Mouse (Mus musculus): ENCODE results near the gene Car11. TPM values are rescaled to one million over a fixed set of nuclear protein-coding genes. Genes with fewer than 3 reads are reported as not detected.
A peak's percentile ranks its signal among the peaks of the same experiment; 100 is the strongest.

The Car11 gene
- polyA plus RNA-seq, 1 experiment from 2014 or later: 64.4 TPM

DNA sequence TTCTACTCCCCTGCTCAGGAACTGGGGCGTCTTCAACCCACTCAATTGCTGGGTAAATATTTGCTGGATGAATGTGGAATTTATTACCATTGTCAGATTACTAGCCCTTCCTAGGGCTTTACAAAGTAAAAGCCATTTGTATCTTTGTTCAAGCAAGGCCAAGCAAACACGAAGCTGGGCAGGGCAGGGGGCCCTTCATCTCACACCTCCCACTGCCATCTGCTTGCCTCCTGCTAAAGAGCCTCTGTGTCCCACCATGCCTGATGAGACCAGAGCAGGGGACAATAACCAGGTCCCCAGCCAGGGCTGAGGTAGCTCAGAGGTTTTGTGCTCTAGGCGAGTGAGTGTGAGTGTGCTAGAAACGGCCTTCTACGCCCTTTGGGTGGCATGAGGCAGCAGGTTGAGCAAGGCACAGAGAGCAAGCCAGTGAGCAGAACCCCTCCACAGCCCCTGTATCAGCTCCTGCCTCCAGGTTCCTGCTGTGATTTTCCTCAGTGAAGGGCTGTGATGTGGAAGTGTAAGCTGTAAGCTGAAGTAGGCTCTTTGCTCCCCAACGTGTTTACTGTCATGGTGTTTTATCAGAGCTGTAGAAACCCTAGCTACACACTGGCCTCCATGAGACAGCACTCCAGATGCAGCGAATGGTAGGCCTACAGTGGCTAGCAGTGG is 21.9 kb upstream of the Car11 start:
- no peak for ATAC-seq
- H3K4me2 ChIP-seq (ENCODE audit: low read length): no peak overlapping the region
- H3K36me3 ChIP-seq (ENCODE audit: control insufficient read depth, insufficient read depth): no peaks in the 10 kb centered on the region
- WGBS: 80% methylated on average over 7 of the region's 7 CpGs
- no peak overlapping the region for H3K4me3 ChIP-seq (replicated peaks; ENCODE audit: low read length)
- H3K9me3 ChIP-seq (ENCODE audit: control insufficient read depth, low read length): no peaks in the 10 kb centered on the region
- no peaks in the 10 kb centered on the region for H3K27me3 ChIP-seq (replicated peaks; ENCODE audit: control insufficient read depth, insufficient read depth, low read length)
- no peak overlapping the region for H3K27ac ChIP-seq (ENCODE audit: low read length)
- H3K4me1 ChIP-seq (replicated peaks; ENCODE audit: control insufficient read depth, insufficient read depth, low read length): peaks cover 3% of the 10 kb centered on the region
- H3K9ac ChIP-seq (replicated peaks; ENCODE audit: low read depth, low read length): no peak overlapping the region

DNA sequence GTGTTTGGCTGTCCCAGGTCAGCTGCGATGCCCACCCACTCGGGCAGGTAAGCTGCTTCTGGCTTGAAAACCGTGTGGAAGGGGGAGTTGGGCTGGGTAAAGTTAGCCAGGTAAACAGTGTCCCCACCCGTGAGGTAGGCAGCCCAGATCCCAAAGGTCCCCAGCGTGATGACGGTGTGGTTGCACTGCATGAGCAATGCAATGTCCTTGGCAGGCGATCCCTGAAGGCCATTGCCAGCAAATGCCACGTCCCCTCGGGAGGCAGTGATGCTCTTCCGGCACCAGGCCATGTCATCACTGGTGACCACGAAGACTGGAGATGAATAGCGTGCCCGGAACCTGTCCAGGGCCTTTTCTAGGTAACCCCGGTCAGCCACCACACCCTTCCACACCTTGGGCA is 21.1 kb upstream of the Car11 start:
- Histone ChIP-seq H3K4me3 (replicated peaks; ENCODE audit: low read length) (no peak overlapping the region), H3K9ac (replicated peaks; ENCODE audit: low read depth, low read length) (no peak overlapping the region), H3K27me3 (replicated peaks; ENCODE audit: control insufficient read depth, insufficient read depth, low read length) (no peaks in the 10 kb centered on the region), H3K4me1 (replicated peaks; ENCODE audit: control insufficient read depth, insufficient read depth, low read length) (peaks cover 7% of the 10 kb centered on the region), H3K9me3 (ENCODE audit: control insufficient read depth, low read length) (no peaks in the 10 kb centered on the region), H3K36me3 (ENCODE audit: control insufficient read depth, insufficient read depth) (no peaks in the 10 kb centered on the region), H3K27ac (ENCODE audit: low read length) (no peak overlapping the region), H3K4me2 (ENCODE audit: low read length) (no peak overlapping the region)
- 94% methylated on average over 14 of the region's 14 CpGs for WGBS
- no peak for ATAC-seq

DNA sequence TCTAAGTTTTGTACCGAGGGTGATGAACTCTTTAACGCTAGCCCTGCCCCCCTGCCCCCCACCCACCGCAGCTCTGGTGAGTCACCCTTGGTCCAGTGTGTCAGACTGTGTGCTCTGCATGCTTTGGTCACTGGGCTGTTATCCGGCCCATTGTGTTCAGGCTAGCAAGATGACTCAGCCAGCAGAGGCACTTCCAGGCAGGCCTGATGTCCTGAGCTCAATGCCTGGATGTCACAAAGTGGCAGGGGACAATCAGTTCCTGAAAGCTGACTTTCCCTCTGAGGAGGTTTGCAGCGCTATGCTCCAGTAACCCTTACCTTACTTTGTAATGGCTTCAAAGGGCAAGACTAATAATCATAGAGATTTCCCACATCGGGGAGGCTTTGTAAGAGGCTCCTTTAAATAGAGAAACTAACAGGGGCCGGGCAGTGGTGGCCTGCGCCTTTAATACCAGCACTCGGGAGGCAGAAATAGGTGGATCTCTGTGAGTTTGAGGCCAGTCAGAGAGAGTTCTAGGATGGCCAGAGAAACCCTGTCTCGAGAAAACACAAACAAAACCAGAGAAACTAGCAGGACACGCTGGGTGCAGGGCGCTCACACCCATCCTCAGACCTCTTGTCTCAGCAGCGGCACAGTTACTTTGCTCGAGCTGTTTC is 19.5 kb upstream of the Car11 start:
- H3K36me3 ChIP-seq (ENCODE audit: control insufficient read depth, insufficient read depth): no peaks in the 10 kb centered on the region
- no peak overlapping the region for H3K4me3 ChIP-seq (replicated peaks; ENCODE audit: low read length)
- no peak overlapping the region for H3K9ac ChIP-seq (replicated peaks; ENCODE audit: low read depth, low read length)
- H3K27ac ChIP-seq (ENCODE audit: low read length): no peak overlapping the region
- WGBS: 68% methylated on average over 14 of the region's 14 CpGs
- H3K4me1 ChIP-seq (replicated peaks; ENCODE audit: control insufficient read depth, insufficient read depth, low read length): peaks cover 7% of the 10 kb centered on the region
- no peak overlapping the region for H3K4me2 ChIP-seq (ENCODE audit: low read length)
- H3K27me3 ChIP-seq (replicated peaks; ENCODE audit: control insufficient read depth, insufficient read depth, low read length): no peaks in the 10 kb centered on the region
- ATAC-seq: no peak
- H3K9me3 ChIP-seq (ENCODE audit: control insufficient read depth, low read length): no peaks in the 10 kb centered on the region

DNA sequence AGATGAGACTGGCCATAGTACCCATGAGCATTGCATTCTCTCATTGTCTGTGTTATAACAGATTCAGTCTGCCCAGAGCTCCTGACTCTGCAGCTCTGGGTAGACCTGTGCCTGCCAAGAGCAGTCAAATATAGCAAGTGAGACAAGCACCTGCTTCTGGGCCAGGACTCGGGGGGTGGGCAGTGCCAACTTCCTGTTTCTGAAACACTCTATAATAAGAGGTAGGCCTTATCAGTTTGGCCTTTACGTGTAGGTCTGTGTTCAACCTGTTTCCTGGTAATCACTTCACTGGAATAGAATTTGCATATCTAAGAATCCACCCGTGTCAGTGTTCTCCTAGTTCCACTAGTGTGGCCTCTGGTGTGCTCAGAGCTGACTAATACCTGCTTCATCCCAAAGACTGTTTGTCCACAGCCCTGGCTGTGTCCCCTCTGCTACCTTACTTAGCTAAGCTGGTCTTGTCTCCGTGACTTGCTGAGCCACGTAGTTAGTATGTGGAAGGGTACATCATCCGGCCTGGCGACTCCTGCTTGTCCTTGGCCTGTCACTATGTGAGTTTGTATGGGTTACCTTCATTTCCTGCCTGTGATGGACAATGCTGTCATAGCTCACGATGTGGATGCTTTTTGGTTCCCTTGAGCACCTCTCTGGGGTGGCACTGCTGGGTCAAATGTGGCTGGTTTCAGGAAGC is 18.5 kb upstream of the Car11 start:
- H3K9ac ChIP-seq (replicated peaks; ENCODE audit: low read depth, low read length): no peak overlapping the region
- 87% methylated on average over 8 of the region's 8 CpGs for WGBS
- H3K4me1 ChIP-seq (replicated peaks; ENCODE audit: control insufficient read depth, insufficient read depth, low read length): peaks cover 7% of the 10 kb centered on the region
- no peak overlapping the region for H3K27ac ChIP-seq (ENCODE audit: low read length)
- H3K9me3 ChIP-seq (ENCODE audit: control insufficient read depth, low read length): no peaks in the 10 kb centered on the region
- no peak overlapping the region for H3K4me2 ChIP-seq (ENCODE audit: low read length)
- no peak overlapping the region for H3K4me3 ChIP-seq (replicated peaks; ENCODE audit: low read length)
- H3K36me3 ChIP-seq (ENCODE audit: control insufficient read depth, insufficient read depth): no peaks in the 10 kb centered on the region
- no peaks in the 10 kb centered on the region for H3K27me3 ChIP-seq (replicated peaks; ENCODE audit: control insufficient read depth, insufficient read depth, low read length)
- no peak for ATAC-seq

DNA sequence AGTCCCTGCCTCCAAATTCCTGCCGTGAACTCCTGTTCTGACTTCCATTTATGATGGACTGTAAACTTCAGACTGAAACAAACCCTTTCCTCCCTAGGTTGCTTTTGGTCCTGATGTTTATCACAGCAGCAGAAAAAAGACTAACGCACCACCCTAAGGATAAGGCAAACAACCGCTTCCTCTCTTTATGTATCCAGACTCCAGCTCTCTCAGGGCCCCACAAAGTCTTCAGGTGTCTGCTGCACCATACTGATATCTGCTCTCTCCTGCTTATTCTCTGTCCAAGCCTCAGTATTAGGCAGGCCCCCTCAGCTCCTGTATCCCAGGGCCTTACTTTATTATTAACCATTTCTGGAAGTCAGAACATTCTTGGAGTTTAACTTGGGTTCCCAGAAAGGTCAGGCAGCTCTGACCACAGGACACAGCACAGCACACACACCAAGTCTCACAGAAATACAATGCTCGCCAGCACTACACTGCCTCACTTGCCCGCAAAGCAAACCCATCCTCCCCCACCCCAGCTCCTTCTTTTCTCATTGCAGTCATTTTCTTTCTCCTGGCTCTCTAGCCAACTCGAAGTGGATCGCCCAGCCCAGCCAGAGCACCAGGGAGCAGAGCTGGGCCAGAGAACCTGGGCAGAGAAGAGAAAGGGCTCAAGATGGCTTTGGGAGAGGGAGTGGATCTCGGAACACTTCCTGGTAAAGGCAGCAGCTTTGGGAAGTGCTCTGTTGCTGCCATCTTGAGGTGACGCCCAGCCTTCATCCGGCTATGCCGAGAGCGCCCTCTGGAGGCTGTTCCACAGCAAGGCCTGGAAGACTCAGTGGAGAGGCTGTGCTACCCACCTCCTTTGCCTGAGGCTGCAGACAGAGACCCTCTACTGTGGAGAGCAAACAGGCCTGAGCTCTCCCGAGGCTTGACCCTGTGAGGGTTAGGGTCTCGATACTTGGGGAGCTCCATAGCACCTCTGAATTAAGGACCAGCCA is 17.2 kb upstream of the Car11 start:
- Histone ChIP-seq H3K4me3 (replicated peaks; ENCODE audit: low read length) (peak overlapping the region; percentile 5; the same call in 1 of the 2 replicates), H3K9ac (replicated peaks; ENCODE audit: low read depth, low read length) (no peak overlapping the region), H3K9me3 (ENCODE audit: control insufficient read depth, low read length) (no peaks in the 10 kb centered on the region), H3K27me3 (replicated peaks; ENCODE audit: control insufficient read depth, insufficient read depth, low read length) (no peaks in the 10 kb centered on the region), H3K4me1 (replicated peaks; ENCODE audit: control insufficient read depth, insufficient read depth, low read length) (peaks cover 7% of the 10 kb centered on the region), H3K4me2 (ENCODE audit: low read length) (peak overlapping the region; percentile 29), H3K36me3 (ENCODE audit: control insufficient read depth, insufficient read depth) (no peaks in the 10 kb centered on the region), H3K27ac (ENCODE audit: low read length) (peak overlapping the region; percentile 46; the same call in 1 of the 2 replicates)
- peak; percentile 86 for ATAC-seq
- whole genome bisulfite sequencing: 29% methylated on average over 14 of the region's 14 CpGs

DNA sequence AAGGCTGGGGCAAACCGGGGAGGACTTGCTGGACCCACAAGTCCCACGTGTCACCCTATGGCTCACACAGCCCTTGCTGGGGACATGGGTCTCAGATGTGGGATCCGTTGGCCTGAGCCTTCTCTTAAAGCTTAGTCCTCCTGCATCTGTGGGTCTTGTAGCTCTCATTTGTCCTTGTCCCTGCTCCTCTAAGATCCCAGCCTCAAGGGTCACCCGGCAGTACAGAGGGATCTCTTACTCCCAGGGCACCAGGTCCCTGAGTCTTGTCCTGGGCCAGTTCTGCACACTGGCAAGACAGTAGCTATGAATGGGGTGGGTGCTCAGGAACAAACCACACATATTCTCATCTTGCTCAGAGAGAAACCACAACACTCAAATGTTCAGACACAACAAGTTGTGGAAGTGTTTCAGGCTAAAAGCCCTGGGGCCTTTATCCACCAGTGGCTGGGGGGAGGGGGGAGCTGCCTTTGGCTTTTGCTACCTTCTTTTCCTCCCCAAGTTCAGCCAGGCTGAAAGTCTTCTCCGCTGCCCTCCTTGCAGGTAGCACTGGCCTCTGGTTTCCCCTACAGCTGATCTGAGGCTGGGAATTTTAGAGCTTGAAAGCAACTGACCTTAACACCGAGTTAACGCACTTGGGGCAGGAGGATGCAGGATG is 16.1 kb upstream of the Car11 start, which contains the start of gene Ntn5:
Ntn5 (plus strand) TSS at position 627 of the 655 bp plus-strand sequence.
- no peaks in the 10 kb centered on the region for H3K9me3 ChIP-seq (ENCODE audit: control insufficient read depth, low read length)
- H3K27me3 ChIP-seq (replicated peaks; ENCODE audit: control insufficient read depth, insufficient read depth, low read length): no peaks in the 10 kb centered on the region
- H3K27ac ChIP-seq (ENCODE audit: low read length): no peak within 1 kb of the TSS
- H3K4me1 ChIP-seq (replicated peaks; ENCODE audit: control insufficient read depth, insufficient read depth, low read length): peaks cover 7% of the 10 kb centered on the region
- H3K9ac ChIP-seq (replicated peaks; ENCODE audit: low read depth, low read length): 0 out of 2 replicates have a peak within 1 kb of the TSS, but pooled peaks have one; percentile 29
- 77% methylated on average over 7 of the region's 7 CpGs for WGBS
- H3K36me3 ChIP-seq (ENCODE audit: control insufficient read depth, insufficient read depth): no peaks in the 10 kb centered on the region
- no peak within 1 kb of the TSS for H3K4me3 ChIP-seq (replicated peaks; ENCODE audit: low read length)
- no peak within 1 kb of the TSS for H3K4me2 ChIP-seq (ENCODE audit: low read length)
- ATAC-seq: no peak

DNA sequence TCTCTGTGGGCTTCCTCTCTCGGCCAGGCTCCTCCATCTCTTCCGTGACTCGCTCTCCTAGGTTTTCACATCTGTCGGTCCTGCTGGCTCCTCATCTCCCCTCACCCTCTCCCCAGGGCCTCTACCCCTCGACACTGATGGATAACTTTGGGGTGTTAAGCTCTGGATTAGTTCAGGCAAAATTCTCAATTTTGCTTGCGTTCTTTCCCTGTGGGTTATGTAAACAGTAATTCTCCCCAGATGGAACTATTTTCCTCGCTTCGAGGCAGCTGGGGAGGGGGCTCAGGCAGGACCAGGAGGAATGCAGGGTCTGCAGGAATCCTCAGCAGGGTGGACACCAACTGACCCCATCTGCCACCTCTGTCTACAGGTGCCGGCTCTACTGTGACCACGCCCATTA is 13.8 kb upstream of the Car11 start:
- Histone ChIP-seq H3K4me1 (replicated peaks; ENCODE audit: control insufficient read depth, insufficient read depth, low read length) (peaks cover 7% of the 10 kb centered on the region), H3K4me2 (ENCODE audit: low read length) (no peak overlapping the region), H3K27ac (ENCODE audit: low read length) (no peak overlapping the region), H3K4me3 (replicated peaks; ENCODE audit: low read length) (no peak overlapping the region), H3K9ac (replicated peaks; ENCODE audit: low read depth, low read length) (no peak overlapping the region), H3K36me3 (ENCODE audit: control insufficient read depth, insufficient read depth) (no peaks in the 10 kb centered on the region), H3K27me3 (replicated peaks; ENCODE audit: control insufficient read depth, insufficient read depth, low read length) (no peaks in the 10 kb centered on the region), H3K9me3 (ENCODE audit: control insufficient read depth, low read length) (no peaks in the 10 kb centered on the region)
- no peak for ATAC-seq
- 71% methylated on average over 10 of the region's 10 CpGs for WGBS

DNA sequence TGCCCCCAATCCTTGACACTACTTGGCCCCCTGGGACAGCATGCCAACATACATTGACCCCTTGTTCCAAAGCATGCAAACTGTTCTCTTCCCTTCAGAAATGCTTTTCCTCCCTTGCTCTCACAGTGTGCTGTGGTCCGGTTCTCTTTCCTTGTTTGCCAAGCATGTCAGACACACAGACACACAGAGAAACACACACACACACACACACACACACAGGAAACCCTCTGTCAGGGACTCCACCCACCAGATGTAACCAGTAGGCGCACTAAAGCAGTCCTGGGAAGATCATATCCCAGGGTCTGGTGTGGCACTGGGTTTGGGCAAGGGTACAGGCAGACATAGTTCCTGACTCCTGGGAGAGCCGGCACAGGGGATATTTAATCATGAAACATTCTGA is 12.8 kb upstream of the Car11 start:
- Histone ChIP-seq H3K27me3 (replicated peaks; ENCODE audit: control insufficient read depth, insufficient read depth, low read length) (no peaks in the 10 kb centered on the region), H3K9me3 (ENCODE audit: control insufficient read depth, low read length) (no peaks in the 10 kb centered on the region), H3K27ac (ENCODE audit: low read length) (no peak overlapping the region), H3K4me1 (replicated peaks; ENCODE audit: control insufficient read depth, insufficient read depth, low read length) (peaks cover 7% of the 10 kb centered on the region), H3K36me3 (ENCODE audit: control insufficient read depth, insufficient read depth) (no peaks in the 10 kb centered on the region), H3K9ac (replicated peaks; ENCODE audit: low read depth, low read length) (no peak overlapping the region), H3K4me2 (ENCODE audit: low read length) (no peak overlapping the region), H3K4me3 (replicated peaks; ENCODE audit: low read length) (no peak overlapping the region)
- WGBS: 77% methylated on average over 3 of the region's 3 CpGs
- no peak for ATAC-seq
